Mouse (Mus musculus): Measurements from ENCODE around the gene Il18r1. TPM values are rescaled to one million over a fixed set of nuclear protein-coding genes. Genes with fewer than 3 reads are reported as not detected.

The Il18r1 gene
- polyA plus RNA-seq (2015; fragmentation: Nextera tagmentation; extraction: Ambion mirVana) = 4.4 and 6.4 TPM in 2 replicates

GRCm38 (mm10) chr1:40465477-40466430 lies at the start of gene Il18r1:
Gene Il18r1, plus strand, starts transcription at chr1:40465552.
- no peak within 1 kb of the TSS for H3K9ac ChIP-seq (ENCODE audit: low read depth, low read length)
- TF ChIP-seq CTCF (IDR thresholded peaks at IDR 0.05; ENCODE audit: low read depth) = peak; percentile 70
- H3K4me2 ChIP-seq (replicated peaks; ENCODE audit: low read depth) = peak within 1 kb of the TSS; percentile 54
- no peaks in the 10 kb centered on the region for H3K9me3 ChIP-seq (ENCODE audit: control insufficient read depth)
- no peaks in the 10 kb centered on the region for H3K36me3 ChIP-seq (ENCODE audit: control insufficient read depth, insufficient read depth)
- H3K4me1 ChIP-seq (replicated peaks; ENCODE audit: control insufficient read depth, insufficient read depth, low read length) = no peaks in the 10 kb centered on the region
- no peak within 1 kb of the TSS for H3K27ac ChIP-seq (ENCODE audit: low read depth, low read length)
- ATAC-seq = no peak; the same call in 1 of the 2 replicates
- 29% methylated on average over 20 of the region's 20 CpGs for WGBS
- no peaks in the 10 kb centered on the region for H3K27me3 ChIP-seq (replicated peaks; ENCODE audit: control insufficient read depth, insufficient read depth, low read length)
- H3K4me3 ChIP-seq (ENCODE audit: low read depth, low read length) = peak within 1 kb of the TSS; percentile 13

GRCm38 (mm10) chr1:40417034-40417433 lies 48.3 kb upstream of the Il18r1 start:
- 78% methylated on average over 2 of the region's 2 CpGs for WGBS
- Histone ChIP-seq H3K27ac (ENCODE audit: low read depth, low read length) (no peak overlapping the region), H3K9me3 (ENCODE audit: control insufficient read depth) (no peaks in the 10 kb centered on the region), H3K4me2 (replicated peaks; ENCODE audit: low read depth) (no peak overlapping the region), H3K9ac (ENCODE audit: low read depth, low read length) (no peak overlapping the region), H3K4me3 (ENCODE audit: low read depth, low read length) (no peak overlapping the region), H3K4me1 (replicated peaks; ENCODE audit: control insufficient read depth, insufficient read depth, low read length) (no peaks in the 10 kb centered on the region), H3K27me3 (replicated peaks; ENCODE audit: control insufficient read depth, insufficient read depth, low read length) (no peaks in the 10 kb centered on the region), H3K36me3 (ENCODE audit: control insufficient read depth, insufficient read depth) (no peaks in the 10 kb centered on the region)
- TF ChIP-seq CTCF (IDR thresholded peaks at IDR 0.05; ENCODE audit: low read depth) = no peak
- no peak for ATAC-seq

GRCm38 (mm10) chr1:40418512-40418911 lies 46.8 kb upstream of the Il18r1 start:
- Histone ChIP-seq H3K27ac (ENCODE audit: low read depth, low read length) (no peak overlapping the region), H3K4me2 (replicated peaks; ENCODE audit: low read depth) (no peak overlapping the region), H3K27me3 (replicated peaks; ENCODE audit: control insufficient read depth, insufficient read depth, low read length) (no peaks in the 10 kb centered on the region), H3K4me3 (ENCODE audit: low read depth, low read length) (no peak overlapping the region), H3K9ac (ENCODE audit: low read depth, low read length) (no peak overlapping the region), H3K4me1 (replicated peaks; ENCODE audit: control insufficient read depth, insufficient read depth, low read length) (no peaks in the 10 kb centered on the region), H3K36me3 (ENCODE audit: control insufficient read depth, insufficient read depth) (no peaks in the 10 kb centered on the region), H3K9me3 (ENCODE audit: control insufficient read depth) (no peaks in the 10 kb centered on the region)
- ATAC-seq = no peak
- WGBS = 37% methylated on average over 5 of the region's 5 CpGs
- no peak for TF ChIP-seq CTCF (IDR thresholded peaks at IDR 0.05; ENCODE audit: low read depth)

- TF ChIP-seq CTCF (IDR thresholded peaks at IDR 0.05; ENCODE audit: low read depth) = no peak
- Histone ChIP-seq H3K4me2 (replicated peaks; ENCODE audit: low read depth) (no peak overlapping the region), H3K4me1 (replicated peaks; ENCODE audit: control insufficient read depth, insufficient read depth, low read length) (no peaks in the 10 kb centered on the region), H3K27ac (ENCODE audit: low read depth, low read length) (0 out of 2 replicates have a peak overlapping the region, but pooled peaks have one; percentile 17), H3K36me3 (ENCODE audit: control insufficient read depth, insufficient read depth) (no peaks in the 10 kb centered on the region), H3K9ac (ENCODE audit: low read depth, low read length) (no peak overlapping the region), H3K4me3 (ENCODE audit: low read depth, low read length) (no peak overlapping the region), H3K9me3 (ENCODE audit: control insufficient read depth) (no peaks in the 10 kb centered on the region), H3K27me3 (replicated peaks; ENCODE audit: control insufficient read depth, insufficient read depth, low read length) (no peaks in the 10 kb centered on the region)
- ATAC-seq = peak; percentile 91
- WGBS = 52% methylated on average over 6 of the region's 6 CpGs
Observed at GRCm38 (mm10) chr1:40423892-40424291, 41.5 kb upstream of the Il18r1 start.

GRCm38 (mm10) chr1:40427270-40427669 lies 38.1 kb upstream of the Il18r1 start:
- no peak overlapping the region for H3K27ac ChIP-seq (ENCODE audit: low read depth, low read length)
- no peaks in the 10 kb centered on the region for H3K36me3 ChIP-seq (ENCODE audit: control insufficient read depth, insufficient read depth)
- H3K9ac ChIP-seq (ENCODE audit: low read depth, low read length) = no peak overlapping the region
- ATAC-seq = no peak
- TF ChIP-seq CTCF (IDR thresholded peaks at IDR 0.05; ENCODE audit: low read depth) = no peak
- H3K4me2 ChIP-seq (replicated peaks; ENCODE audit: low read depth) = no peak overlapping the region
- H3K4me1 ChIP-seq (replicated peaks; ENCODE audit: control insufficient read depth, insufficient read depth, low read length) = no peaks in the 10 kb centered on the region
- H3K4me3 ChIP-seq (ENCODE audit: low read depth, low read length) = no peak overlapping the region
- H3K9me3 ChIP-seq (ENCODE audit: control insufficient read depth) = no peaks in the 10 kb centered on the region
- 81% methylated on average over 9 of the region's 9 CpGs for WGBS
- no peaks in the 10 kb centered on the region for H3K27me3 ChIP-seq (replicated peaks; ENCODE audit: control insufficient read depth, insufficient read depth, low read length)

- H3K27me3 ChIP-seq (replicated peaks; ENCODE audit: control insufficient read depth, insufficient read depth, low read length) = no peaks in the 10 kb centered on the region
- H3K9me3 ChIP-seq (ENCODE audit: control insufficient read depth) = no peaks in the 10 kb centered on the region
- TF ChIP-seq CTCF (IDR thresholded peaks at IDR 0.05; ENCODE audit: low read depth) = no peak
- no peak for ATAC-seq
- no peaks in the 10 kb centered on the region for H3K36me3 ChIP-seq (ENCODE audit: control insufficient read depth, insufficient read depth)
- no peak overlapping the region for H3K9ac ChIP-seq (ENCODE audit: low read depth, low read length)
- 73% methylated on average over 1 of the region's 1 CpGs for WGBS
- H3K4me2 ChIP-seq (replicated peaks; ENCODE audit: low read depth) = no peak overlapping the region
- H3K27ac ChIP-seq (ENCODE audit: low read depth, low read length) = no peak overlapping the region
- H3K4me3 ChIP-seq (ENCODE audit: low read depth, low read length) = no peak overlapping the region
- H3K4me1 ChIP-seq (replicated peaks; ENCODE audit: control insufficient read depth, insufficient read depth, low read length) = no peaks in the 10 kb centered on the region
Observed at GRCm38 (mm10) chr1:40427901-40428300, 37.5 kb upstream of the Il18r1 start.

All from intestine, postnatal 0 days (tissue).